Mouse (Mus musculus): ENCODE results near the gene Actl6a.

- TF ChIP-seq GATA1 (IDR thresholded peaks at IDR 0.05; ENCODE audit: borderline replicate concordance, low read length) (no peak), FLI1 (IDR thresholded peaks at IDR 0.05; ENCODE audit: low read length) (no peak)
These were observed 21.5 kb upstream of the Actl6a start for GRCm38 (mm10) chr3:32684631-32685030.

All from megakaryocyte, embryonic 14.5 days (primary cell).